Mouse (Mus musculus): Measurements from ENCODE around the gene Ofcc1. TPM values are rescaled to one million over a fixed set of nuclear protein-coding genes. Genes with fewer than 3 reads are reported as not detected.

Gene Ofcc1
- polyA plus RNA-seq, 1 experiment from 2014 or later = not detected

DNA sequence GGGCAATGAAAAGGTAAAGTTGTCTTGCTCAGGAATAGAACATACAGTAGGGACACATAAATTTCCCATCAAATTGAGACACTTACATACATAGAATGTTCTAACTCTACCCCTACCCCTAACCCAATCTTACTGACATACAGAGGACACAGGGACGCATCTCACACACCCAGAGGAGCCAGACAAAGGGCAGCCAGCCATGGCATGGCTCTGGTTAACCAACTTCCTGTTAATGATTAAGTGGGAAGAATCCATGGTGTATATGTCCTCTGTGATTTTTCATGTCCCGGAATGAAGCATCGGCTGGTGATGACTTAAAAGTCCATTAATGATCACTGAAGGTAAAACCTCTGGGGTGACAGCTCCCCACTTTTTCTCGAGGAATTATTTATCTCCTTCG lies 405.2 kb downstream of the Ofcc1 start:
- Histone ChIP-seq H3K4me1 (no peaks in the 10 kb centered on the region), H3K27ac (no peak overlapping the region), H3K9ac (no peak overlapping the region), H3K9me3 (replicated peaks) (no peaks in the 10 kb centered on the region), H3K4me3 (no peak overlapping the region), H3K4me2 (no peak overlapping the region), H3K27me3 (replicated peaks) (no peaks in the 10 kb centered on the region), H3K36me3 (no peaks in the 10 kb centered on the region)
- ATAC-seq = no peak
- 75% methylated on average over 5 of the region's 5 CpGs for WGBS (ENCODE audit: insufficient replicate concordance)

Measured in liver, embryonic 12.5 days (tissue).